Mouse (Mus musculus) right cerebral cortex, postnatal 36 days (tissue): ENCODE measurements around the gene Cfd.
A peak's percentile ranks its signal among the peaks of the same experiment; 100 is the strongest.

ENCODE experiments used
- DNase-seq, 2 experiments: peaks; one replicate each; pipeline ENCODE4 v3.0.0; 2022; ENCODE audit warnings: low spot score in 2 of 2, mixed read lengths in 1 of 2

Gene Cfd

DNA sequence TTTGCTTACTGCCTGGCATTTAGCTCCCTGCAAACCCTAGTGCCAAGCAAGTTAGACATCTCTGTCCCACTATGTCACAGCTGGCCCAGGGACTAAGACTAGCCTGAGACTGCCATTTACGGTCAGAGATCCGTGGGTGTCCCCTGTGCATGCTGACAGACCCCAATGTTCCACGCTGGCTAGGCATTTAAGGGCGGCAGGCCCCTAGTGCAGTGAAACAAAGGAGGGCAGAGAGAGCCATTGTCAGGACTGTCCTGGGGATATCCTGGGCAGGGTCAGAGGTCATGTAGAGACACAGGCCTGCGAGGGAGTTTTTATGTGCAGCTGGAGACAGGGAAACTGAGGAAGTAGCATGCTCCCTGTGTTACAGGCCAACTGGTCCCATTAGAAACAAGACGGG is 43.2 kb downstream of the Cfd start:
- no peak for DNase-seq

DNA sequence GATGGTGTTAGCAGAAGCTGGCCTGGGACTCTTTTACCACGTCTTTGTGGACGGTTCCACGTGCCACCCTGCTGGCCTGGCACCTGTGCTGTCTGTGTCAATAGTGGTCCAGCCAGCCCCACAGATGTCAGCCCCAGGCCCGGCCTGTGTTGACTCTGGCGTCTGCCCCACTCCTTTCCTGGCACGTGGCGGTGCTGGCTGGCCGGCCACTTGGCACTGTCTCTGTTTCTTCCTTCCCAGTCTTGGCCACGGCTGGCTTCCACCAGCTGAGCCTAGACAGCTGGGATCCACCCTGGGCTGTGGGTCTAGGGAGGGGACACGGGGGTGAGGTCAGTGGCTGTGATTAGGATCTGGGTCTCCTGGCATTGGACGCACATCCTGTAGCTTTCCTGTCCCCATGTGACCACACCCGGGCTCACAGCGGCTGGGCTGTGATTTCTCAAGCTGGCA is 43.6 kb downstream of the Cfd start:
- DNase-seq: peak in 1 of 2 experiments; percentile 49

DNA sequence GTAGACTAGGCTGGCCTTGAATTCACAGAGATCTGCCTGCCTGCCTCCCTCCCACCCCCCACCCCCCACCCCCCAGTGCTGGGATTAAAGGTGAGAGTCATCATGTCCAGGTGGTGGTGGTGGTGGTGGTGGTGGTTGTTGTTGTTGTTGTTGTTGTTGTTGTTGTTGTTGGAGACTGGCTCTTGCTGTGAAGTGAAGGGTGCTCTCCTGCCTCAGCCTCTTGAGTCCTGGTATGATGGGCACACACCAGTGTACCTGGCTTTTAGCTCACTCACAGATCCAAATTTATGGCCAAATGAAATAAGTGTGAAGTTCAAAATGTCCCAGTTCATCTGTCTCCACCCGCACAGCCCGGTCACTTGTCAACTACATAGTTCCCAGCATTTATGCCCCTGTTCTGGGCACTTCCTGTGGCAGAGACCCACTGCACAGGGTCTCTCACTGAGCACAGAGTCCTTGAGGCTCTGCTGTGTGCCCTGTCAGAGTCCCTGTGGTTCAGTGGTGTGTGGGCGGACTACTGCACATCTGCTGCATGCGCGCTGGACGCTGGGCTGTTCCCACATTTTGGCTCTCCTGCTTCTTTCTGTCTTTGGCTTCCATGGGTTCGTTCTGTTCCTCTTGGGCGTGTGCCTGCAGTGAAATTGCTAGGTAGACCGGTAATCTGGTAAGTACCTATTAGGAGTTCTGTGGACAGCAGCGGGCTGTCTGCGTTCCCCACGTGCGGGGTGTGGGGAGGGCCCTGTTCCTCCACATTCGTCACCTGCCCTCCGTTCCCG is 44.3 kb downstream of the Cfd start:
- no peak for DNase-seq

DNA sequence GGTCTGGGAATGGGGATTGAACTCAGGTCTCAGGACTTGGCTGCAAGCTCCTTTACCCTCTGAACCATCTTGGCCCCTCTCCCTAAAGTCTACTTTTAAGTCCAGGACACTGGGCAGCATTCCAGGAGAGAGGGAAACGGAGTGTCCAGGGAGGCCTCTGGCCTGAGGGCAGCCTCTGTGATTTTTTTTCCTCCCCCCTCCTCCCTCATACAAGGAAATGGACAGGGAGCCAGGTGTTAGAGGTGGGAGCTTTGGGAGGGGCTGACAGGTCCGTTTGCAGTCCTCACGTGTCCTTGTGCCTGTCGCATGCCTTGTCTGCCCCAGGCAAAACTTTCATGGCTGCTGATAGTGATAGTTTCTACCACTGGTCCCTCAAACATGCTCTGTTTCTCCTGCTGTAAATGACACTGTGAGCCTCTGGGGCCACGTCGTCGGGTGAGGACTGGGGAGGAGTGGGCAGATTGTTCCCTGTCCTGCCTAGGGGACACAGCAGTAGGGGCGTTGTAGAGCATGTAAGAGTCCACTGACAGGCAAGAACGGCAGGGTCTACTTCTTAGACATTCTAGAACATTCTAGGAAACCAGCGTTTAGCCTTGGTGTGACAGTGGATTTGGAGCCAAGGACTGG is 45.7 kb downstream of the Cfd start:
- DNase-seq: no peak

DNA sequence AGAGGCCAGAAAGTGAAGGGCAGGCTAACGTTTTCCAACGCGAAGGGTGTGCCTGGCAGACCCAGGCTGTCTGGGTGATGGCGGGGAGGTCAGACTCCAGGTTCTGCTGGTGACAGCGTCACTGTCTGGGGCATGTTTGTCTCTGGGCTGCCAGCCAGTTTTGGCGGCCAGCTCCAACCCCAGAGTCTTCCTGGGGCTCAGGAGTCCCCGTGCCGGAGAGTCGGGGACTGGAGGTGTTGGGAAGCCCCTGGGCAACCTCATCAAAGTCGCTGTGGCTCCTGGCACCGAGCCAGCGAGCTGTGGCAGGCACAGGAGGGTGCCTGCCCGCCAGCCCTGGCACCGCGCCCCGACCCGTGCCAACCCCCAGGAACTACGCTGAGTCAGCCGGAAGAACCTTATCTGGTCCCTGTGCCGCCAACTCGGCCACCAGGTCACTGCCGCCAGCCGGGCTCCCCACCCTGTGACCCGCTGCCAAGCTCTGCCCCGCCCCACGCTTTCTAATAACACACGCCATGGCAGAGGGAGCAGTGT is 46.3 kb downstream of the Cfd start:
- DNase-seq: no peak

DNA sequence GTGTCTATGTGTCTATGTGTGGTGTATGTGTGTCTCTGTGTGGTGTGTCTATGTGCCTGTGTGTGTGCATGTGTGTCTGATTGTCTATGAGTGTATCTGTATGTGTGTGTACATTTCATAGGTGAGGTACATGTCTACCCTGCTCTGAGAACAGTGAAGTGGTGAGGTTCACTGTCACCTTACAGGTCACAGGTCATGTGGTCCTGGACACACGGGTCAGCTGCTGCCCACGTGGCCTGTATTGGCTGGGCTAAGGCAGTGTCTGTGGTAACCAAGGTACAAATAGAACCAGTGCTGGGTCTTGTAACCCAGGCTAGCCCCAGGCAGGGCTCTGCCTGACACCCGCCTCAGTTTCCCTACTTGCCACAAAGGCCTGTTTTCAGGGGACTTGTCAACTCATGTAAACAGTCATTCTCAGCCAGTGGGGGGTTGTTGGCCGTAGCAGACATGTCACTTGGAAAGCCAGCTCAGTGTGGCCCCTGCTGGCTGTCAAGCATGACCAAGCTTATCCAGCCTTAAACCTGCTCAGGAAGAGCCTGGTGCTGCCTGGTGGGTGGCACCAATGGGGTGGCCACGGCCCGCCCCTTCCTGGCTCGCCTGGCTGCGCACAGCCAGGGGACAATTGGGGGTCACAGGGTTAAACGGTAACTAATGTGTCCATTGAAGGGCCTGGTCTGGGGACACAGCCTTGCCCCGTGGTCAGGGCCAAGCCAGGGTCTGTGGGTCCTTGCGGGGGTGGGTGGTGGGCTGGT is 47.3 kb downstream of the Cfd start:
- no peak for DNase-seq

DNA sequence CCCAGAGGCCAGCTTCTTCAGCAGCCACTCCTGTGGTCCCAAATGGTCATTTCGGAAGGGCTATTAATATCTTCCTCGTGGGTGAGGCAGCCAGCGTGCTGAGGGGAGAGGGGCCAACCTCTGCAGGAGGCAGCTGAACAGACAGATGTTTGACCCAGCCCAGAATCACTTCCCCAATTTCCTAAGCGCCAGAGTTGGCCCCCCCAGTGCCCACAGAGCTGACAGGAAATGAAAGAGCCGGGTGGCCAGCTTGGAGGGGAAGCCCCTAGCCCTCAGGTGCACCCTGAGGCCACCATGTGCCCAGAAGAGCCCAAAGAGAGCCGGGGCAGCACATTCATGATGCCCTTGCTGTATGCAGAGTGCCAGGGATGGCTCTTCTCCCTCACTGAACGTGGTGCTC is 50.1 kb downstream of the Cfd start:
- no peak for DNase-seq
